Mouse (Mus musculus) bone marrow, adult 2 months (tissue): ENCODE data around the gene Wdr54. TPM values are rescaled to one million over a fixed set of nuclear protein-coding genes. Genes with fewer than 3 reads are reported as not detected.

Experiments
- H3K27ac ChIP-seq: fragments of 200-500 bp; 2 replicates; pipeline ENCODE4 v1.5.1; 2012; ENCODE audit warnings: low read depth, mild to moderate bottlenecking, control low read depth, inconsistent platforms, low read length; ENCODE audit not compliant: control insufficient read depth, poor library complexity, insufficient read depth
- H3K4me1 ChIP-seq: fragments of 200-500 bp; 2 replicates; pipeline ENCODE4 v1.6.1; 2011; ENCODE audit warnings: low read length; ENCODE audit not compliant: control insufficient read depth, insufficient read depth
- H3K4me3 ChIP-seq: fragments of 200-500 bp; replicated peaks from 2 replicates; pipeline ENCODE3; 2011; ENCODE audit warnings: mild to moderate bottlenecking, low read depth, low read length, control low read depth; ENCODE audit not compliant: control insufficient read depth
- CTCF ChIP-seq: fragments of 200-500 bp; IDR thresholded peaks from 2 replicates; pipeline ENCODE4 v1.5.1; 2011; ENCODE audit warnings: low read length, control low read depth; ENCODE audit not compliant: control insufficient read depth, insufficient read depth
- POLR2A ChIP-seq: fragments of 200-500 bp; IDR thresholded peaks from 2 replicates; pipeline ENCODE4 v1.6.1; 2011; ENCODE audit warnings: low read depth, mild to moderate bottlenecking, control low read depth, low read length, borderline replicate concordance; ENCODE audit not compliant: control insufficient read depth
- WGBS: fragments of 180-500 bp; shearing (Covaris S2); methylation state at CpG from one replicate; pipeline ENCODE4 v1.1.7; 2018; 5-methylcytosine and 5-hydroxymethylcytosine counted together
- polyA plus RNA-seq: library from polyadenylated mRNA; stranded (reverse); fragments of >200 nt; gene quantifications from 2 replicates; pipeline ENCODE4 v1.2.4, GENCODE M21; 2011; ENCODE audit warnings: low replicate concordance; ENCODE audit not compliant: missing spikeins, insufficient read depth, insufficient read length

Wdr54 gene
- polyA plus RNA-seq, 1 experiment: not detected

GRCm38 (mm10) chr6:83101688-83102556 is 54.3 kb downstream of the Wdr54 start:
- H3K4me1 ChIP-seq: no peaks in the 10 kb centered on the region; the same call in 1 of the 2 replicates
- TF ChIP-seq CTCF: peak; percentile 45; the same call in 1 of the 2 replicates
- peak; percentile 49; the same call in 1 of the 2 replicates for TF ChIP-seq POLR2A
- WGBS: under 1% methylated on average over 74 of the region's 74 CpGs
- peak overlapping the region; percentile 79 for H3K27ac ChIP-seq
- H3K4me3 ChIP-seq: peak overlapping the region; percentile 87

GRCm38 (mm10) chr6:83101316-83101687 is 54.9 kb downstream of the Wdr54 start, which contains the start of the genes Ccdc142 and Gm42688:
Ccdc142 (plus strand) TSS chr6:83101601.
Gm42688 (plus strand) TSS chr6:83101617.
- under 1% methylated on average over 25 of the region's 25 CpGs for WGBS
- H3K4me1 ChIP-seq: no peaks in the 10 kb centered on the region; the same call in 1 of the 2 replicates
- H3K27ac ChIP-seq: peak within 1 kb of the TSS; percentile 79
- TF ChIP-seq CTCF (peak; percentile 72), POLR2A (peak; percentile 52; the same call in 1 of the 2 replicates)
- H3K4me3 ChIP-seq: peak within 1 kb of the TSS; percentile 87

Other genes starting within 250 kb of the Wdr54 start
- gene Sema4f, start 216.6 kb downstream of the Wdr54 start, polyA plus RNA-seq: 0.65 and 3.2 TPM in 2 replicates
- gene M1ap, start 209.5 kb downstream of the Wdr54 start, polyA plus RNA-seq: 3.6 and 10.3 TPM in 2 replicates
- 26.6 and 39.6 TPM in 2 replicates for gene Dok1, start 122.9 kb downstream of the Wdr54 start, polyA plus RNA-seq
- 6.9 and 13.3 TPM in 2 replicates for gene Loxl3, start 122.2 kb downstream of the Wdr54 start, polyA plus RNA-seq
- 142 and 337 TPM in 2 replicates for gene Aup1, start 101.9 kb downstream of the Wdr54 start, polyA plus RNA-seq
- 115 and 145 TPM in 2 replicates for gene Htra2, start 101.1 kb downstream of the Wdr54 start, polyA plus RNA-seq
- 5.3 and 13.5 TPM in 2 replicates for gene Dqx1, start 98.6 kb downstream of the Wdr54 start, polyA plus RNA-seq
- gene Tlx2, start 86.1 kb downstream of the Wdr54 start, polyA plus RNA-seq: not detected in 2 replicates
- gene Pcgf1, start 78.5 kb downstream of the Wdr54 start, polyA plus RNA-seq: 32.0 and 40.8 TPM in 2 replicates
- not detected in 2 replicates for gene Lbx2, start 70.0 kb downstream of the Wdr54 start, polyA plus RNA-seq
- gene Ccdc142, start 54.8 kb downstream of the Wdr54 start, polyA plus RNA-seq: 1.1 and 2.5 TPM in 2 replicates
- 4.2 and 7.7 TPM in 2 replicates for gene Gm42688, start 54.8 kb downstream of the Wdr54 start, polyA plus RNA-seq
- 20.2 and 49.7 TPM in 2 replicates for gene Mrpl53, start 47.4 kb downstream of the Wdr54 start, polyA plus RNA-seq
- 20.6 and 29.6 TPM in 2 replicates for gene Mogs, start 40.9 kb downstream of the Wdr54 start, polyA plus RNA-seq
- gene Wbp1, start 34.8 kb downstream of the Wdr54 start, polyA plus RNA-seq: 30.0 and 41.2 TPM in 2 replicates
- gene Ino80b, start 31.0 kb downstream of the Wdr54 start, polyA plus RNA-seq: 6.6 and 16.6 TPM in 2 replicates
- gene Rtkn, start 20.9 kb downstream of the Wdr54 start, polyA plus RNA-seq: 1.3 and 1.6 TPM in 2 replicates
- not detected in 2 replicates for gene 1700003E16Rik, start within 50 bp of the Wdr54 start, polyA plus RNA-seq
- gene Dctn1, start 9.5 kb upstream of the Wdr54 start, polyA plus RNA-seq: 31.5 and 76.8 TPM in 2 replicates
- gene Slc4a5, start 63.4 kb upstream of the Wdr54 start, polyA plus RNA-seq: 1.1 TPM in 1 of 2 replicates, not detected in the other
- 22.0 and 30.0 TPM in 2 replicates for gene Mthfd2, start 169.5 kb upstream of the Wdr54 start, polyA plus RNA-seq
- 24.6 and 31.2 TPM in 2 replicates for gene Mob1a, start 169.6 kb upstream of the Wdr54 start, polyA plus RNA-seq
- gene Bola3, start 192.8 kb upstream of the Wdr54 start, polyA plus RNA-seq: 128 and 170 TPM in 2 replicates